ENCODE assay signal across 8 mouse cellular contexts in genomic region chr9:122109553-122110225, GRCm38 (mm10). TPM values are rescaled to one million over a fixed set of nuclear protein-coding genes. Genes with fewer than 3 reads are reported as not detected.
DNase-seq lines count a peak whose midpoint lies in the region; ATAC-seq and TF ChIP-seq lines count a peak whose summit lies in the region.

No protein-coding gene starts in this region.

- H3K4me1 ChIP-seq in forebrain, embryonic 14.5 days (ENCODE audit: control insufficient read depth, insufficient read depth, low read length) = no peaks in the 10 kb centered on the region
- H3K4me1 ChIP-seq in forebrain, embryonic 12.5 days = peaks cover 5% of the 10 kb centered on the region; the same call in 1 of the 2 replicates
- H3K4me1 ChIP-seq in hindbrain, embryonic 15.5 days (replicated peaks) = 0 out of 2 replicates have a peak, but pooled peaks cover 3% of the 10 kb centered on the region
- peaks cover 20% of the 10 kb centered on the region; the same call in 1 of the 2 replicates for H3K4me1 ChIP-seq in lung, postnatal 0 days (ENCODE audit: insufficient read depth, low read depth, low read length)

- no peaks in the 10 kb centered on the region for H3K27me3 ChIP-seq in forebrain, embryonic 14.5 days (replicated peaks; ENCODE audit: control insufficient read depth, insufficient read depth, low read length)
- H3K27me3 ChIP-seq in forebrain, embryonic 12.5 days = no peaks in the 10 kb centered on the region
- no peaks in the 10 kb centered on the region for H3K27me3 ChIP-seq in hindbrain, embryonic 15.5 days
- no peaks in the 10 kb centered on the region for H3K27me3 ChIP-seq in lung, postnatal 0 days (replicated peaks; ENCODE audit: insufficient read depth, low read length)

- peak; percentile 97 for TF ChIP-seq EP300 in lung, postnatal 0 days (IDR thresholded peaks at IDR 0.05)

- no peak overlapping the region for H3K27ac ChIP-seq in forebrain, embryonic 14.5 days (ENCODE audit: low read depth, low read length)
- no peak overlapping the region for H3K27ac ChIP-seq in forebrain, embryonic 12.5 days
- peak overlapping the region; percentile 42; the same call in 1 of the 2 replicates for H3K27ac ChIP-seq in hindbrain, embryonic 15.5 days (replicated peaks)
- H3K27ac ChIP-seq in lung, postnatal 0 days (ENCODE audit: low read length) = peak overlapping the region; percentile 75

- 55% methylated on average over 8 of the region's 8 CpGs for WGBS in forebrain, embryonic 14.5 days
- WGBS in forebrain, embryonic 12.5 days = 56% methylated on average over 8 of the region's 8 CpGs
- 55% methylated on average over 8 of the region's 8 CpGs for WGBS in hindbrain, embryonic 15.5 days
- 34% methylated on average over 8 of the region's 8 CpGs for WGBS in lung, postnatal 0 days

- no peak overlapping the region for H3K9ac ChIP-seq in forebrain, embryonic 14.5 days (ENCODE audit: low read length)
- no peak overlapping the region for H3K9ac ChIP-seq in forebrain, embryonic 12.5 days
- no peak overlapping the region for H3K9ac ChIP-seq in hindbrain, embryonic 15.5 days
- H3K9ac ChIP-seq in lung, postnatal 0 days (replicated peaks; ENCODE audit: low read depth) = no peak overlapping the region

- ATAC-seq in forebrain, embryonic 14.5 days = no peak
- ATAC-seq in forebrain, embryonic 12.5 days (ENCODE audit: low FRiP score) = no peak
- ATAC-seq in hindbrain, embryonic 15.5 days (ENCODE audit: low FRiP score, low read depth) = no peak
- peak; percentile 82 for ATAC-seq in lung, postnatal 0 days

- H3K4me3 ChIP-seq in forebrain, embryonic 14.5 days (ENCODE audit: low read depth, low read length) = no peak overlapping the region
- H3K4me3 ChIP-seq in forebrain, embryonic 12.5 days (replicated peaks) = no peak overlapping the region
- H3K4me3 ChIP-seq in hindbrain, embryonic 15.5 days = no peak overlapping the region
- no peak overlapping the region for H3K4me3 ChIP-seq in lung, postnatal 0 days (ENCODE audit: low read depth, low read length)

- DNase-seq in forebrain, embryonic 14.5 days (ENCODE audit: low spot score) = peak; percentile 20
- DNase-seq in urinary bladder, postnatal 14 days (ENCODE audit: low spot score) = peak; percentile 18
- no peak for DNase-seq in urinary bladder, postnatal 10 days (ENCODE audit: low spot score)
- peak; percentile 79 for DNase-seq in lung, postnatal 0 days (ENCODE audit: low spot score)
- no peak for DNase-seq in testis, postnatal 14 days (ENCODE audit: low spot score)
- no peak for DNase-seq in spleen, adult 18-20 months

- no peaks in the 10 kb centered on the region for H3K36me3 ChIP-seq in forebrain, embryonic 14.5 days (ENCODE audit: control insufficient read depth, insufficient read depth, low read length)
- no peaks in the 10 kb centered on the region for H3K36me3 ChIP-seq in forebrain, embryonic 12.5 days (replicated peaks)
- H3K36me3 ChIP-seq in hindbrain, embryonic 15.5 days = no peaks in the 10 kb centered on the region
- no peaks in the 10 kb centered on the region for H3K36me3 ChIP-seq in lung, postnatal 0 days (ENCODE audit: insufficient read depth, low read length)

- TF ChIP-seq CTCF in lung, postnatal 0 days (IDR thresholded peaks at IDR 0.05) = no peak

- no peaks in the 10 kb centered on the region for H3K9me3 ChIP-seq in forebrain, embryonic 14.5 days (replicated peaks; ENCODE audit: control insufficient read depth, low read length)
- H3K9me3 ChIP-seq in forebrain, embryonic 12.5 days = no peaks in the 10 kb centered on the region
- H3K9me3 ChIP-seq in hindbrain, embryonic 15.5 days = no peaks in the 10 kb centered on the region
- H3K9me3 ChIP-seq in lung, postnatal 0 days (ENCODE audit: low read length) = no peaks in the 10 kb centered on the region

- no peak overlapping the region for H3K4me2 ChIP-seq in forebrain, embryonic 14.5 days (ENCODE audit: low read length)
- H3K4me2 ChIP-seq in forebrain, embryonic 12.5 days = no peak overlapping the region
- no peak overlapping the region for H3K4me2 ChIP-seq in hindbrain, embryonic 15.5 days
- H3K4me2 ChIP-seq in lung, postnatal 0 days (replicated peaks; ENCODE audit: low read depth, low read length) = no peak overlapping the region

RNA-seq across cellular contexts. Expression of gene Snrk, which starts 7.4 kb away (rescaled TPM):
- polyA plus RNA-seq in forebrain, embryonic 14.5 days (2014; fragmentation: Nextera tagmentation; extraction: Ambion mirVana) = 36.9 and 53.2 TPM in 2 replicates
- 51.1 and 60.4 TPM in 2 replicates for polyA plus RNA-seq in forebrain, embryonic 12.5 days (2016; fragmentation: Nextera tagmentation; extraction: Ambion mirVana)
- polyA plus RNA-seq in hindbrain, embryonic 15.5 days (2015; fragmentation: Nextera tagmentation; extraction: Ambion mirVana) = 71.9 and 80.2 TPM in 2 replicates
- 93.6 and 100 TPM in 2 replicates for polyA plus RNA-seq in lung, postnatal 0 days (2015; fragmentation: Nextera tagmentation; extraction: Ambion mirVana)

Comparison
In these comparisons a context has a peak if more than half of its experiments do, and no peak if none do; other contexts are left out.
1. DNase-seq: peak in forebrain, embryonic 14.5 days (single experiment), urinary bladder, postnatal 14 days (single experiment) and lung, postnatal 0 days (single experiment); none in urinary bladder, postnatal 10 days (single experiment), testis, postnatal 14 days (single experiment) and spleen, adult 18-20 months (0 of 2).
2. H3K27ac ChIP-seq: peak in hindbrain, embryonic 15.5 days (single experiment) and lung, postnatal 0 days (single experiment); none in forebrain, embryonic 14.5 days (single experiment) and forebrain, embryonic 12.5 days (single experiment).